ENCODE assay signal across 10 mouse cellular contexts in genomic region chr17:56664333-56664732, GRCm38 (mm10). TPM values are rescaled to one million over a fixed set of nuclear protein-coding genes. Genes with fewer than 3 reads are reported as not detected.
DNase-seq lines count a peak whose midpoint lies in the region; ATAC-seq and TF ChIP-seq lines count a peak whose summit lies in the region.
"Had no signal": no experiment of that assay in that cellular context is flagged by ENCODE, and none has a peak within 500 bp of the region (broad histone marks: within the 10 kb centered on the region; RNA-seq: fewer than 3 reads in every experiment).

No protein-coding gene starts in this region.

- H3K27ac ChIP-seq in kidney, embryonic 16.5 days (ENCODE audit: low read length): peak overlapping the region; percentile 61; the same call in 1 of the 2 replicates
- H3K27ac ChIP-seq in intestine, postnatal 0 days (ENCODE audit: low read depth, low read length): no peak overlapping the region
- no peak overlapping the region for H3K27ac ChIP-seq in neural tube, embryonic 15.5 days (replicated peaks)
- H3K27ac ChIP-seq in thymus, adult 2 months (ENCODE audit: control insufficient read depth, insufficient read depth, low read length): no peak overlapping the region
- H3K27ac ChIP-seq: heart, adult 2 months had no signal

- peaks cover 22% of the 10 kb centered on the region for H3K4me1 ChIP-seq in kidney, embryonic 16.5 days (ENCODE audit: insufficient read depth, low read length)
- H3K4me1 ChIP-seq in intestine, postnatal 0 days (replicated peaks; ENCODE audit: control insufficient read depth, insufficient read depth, low read length): 0 out of 2 replicates have a peak, but pooled peaks cover 6% of the 10 kb centered on the region
- peaks cover 6% of the 10 kb centered on the region for H3K4me1 ChIP-seq in neural tube, embryonic 15.5 days
- peaks cover 5% of the 10 kb centered on the region for H3K4me1 ChIP-seq in thymus, adult 2 months (replicated peaks; ENCODE audit: control insufficient read depth, insufficient read depth, low read length)

- TF ChIP-seq CTCF in intestine, postnatal 0 days (IDR thresholded peaks at IDR 0.05; ENCODE audit: low read depth): no peak
- no peak for TF ChIP-seq CTCF in thymus, adult 2 months (IDR thresholded peaks at IDR 0.05; ENCODE audit: borderline replicate concordance, control insufficient read depth, extremely low read depth, insufficient read depth, low read length, poor library complexity)

- TF ChIP-seq POLR2A in thymus, adult 2 months (IDR thresholded peaks at IDR 0.05; ENCODE audit: control insufficient read depth, extremely low read depth, insufficient read depth, low read length, poor library complexity): no peak

- H3K9me3 ChIP-seq in kidney, embryonic 16.5 days (ENCODE audit: low read length): no peaks in the 10 kb centered on the region
- H3K9me3 ChIP-seq in intestine, postnatal 0 days (ENCODE audit: control insufficient read depth): no peaks in the 10 kb centered on the region
- H3K9me3 ChIP-seq in neural tube, embryonic 15.5 days (replicated peaks): no peaks in the 10 kb centered on the region

- no peaks in the 10 kb centered on the region for H3K27me3 ChIP-seq in kidney, embryonic 16.5 days (ENCODE audit: insufficient read depth, low read length)
- no peaks in the 10 kb centered on the region for H3K27me3 ChIP-seq in intestine, postnatal 0 days (replicated peaks; ENCODE audit: control insufficient read depth, insufficient read depth, low read length)
- H3K27me3 ChIP-seq in neural tube, embryonic 15.5 days (replicated peaks): peaks cover 9% of the 10 kb centered on the region
- no peaks in the 10 kb centered on the region; the same call in 1 of the 2 replicates for H3K27me3 ChIP-seq in thymus, adult 2 months (ENCODE audit: control insufficient read depth, insufficient read depth, low read length)
- H3K27me3 ChIP-seq: Patski had no signal

- peak overlapping the region; percentile 55 for H3K9ac ChIP-seq in kidney, embryonic 16.5 days (replicated peaks; ENCODE audit: low read length)
- no peak overlapping the region for H3K9ac ChIP-seq in intestine, postnatal 0 days (ENCODE audit: low read depth, low read length)
- no peak overlapping the region for H3K9ac ChIP-seq in neural tube, embryonic 15.5 days (replicated peaks)

- peak overlapping the region; percentile 23 for H3K4me3 ChIP-seq in kidney, embryonic 16.5 days (ENCODE audit: low read length)
- no peak overlapping the region for H3K4me3 ChIP-seq in intestine, postnatal 0 days (ENCODE audit: low read depth, low read length)
- no peak overlapping the region for H3K4me3 ChIP-seq in neural tube, embryonic 15.5 days (replicated peaks)
- H3K4me3 ChIP-seq in thymus, adult 2 months (ENCODE audit: control insufficient read depth, insufficient read depth, low read length): no peak overlapping the region
- H3K4me3 ChIP-seq: heart, adult 2 months had no signal

- no peaks in the 10 kb centered on the region for H3K36me3 ChIP-seq in kidney, embryonic 16.5 days (ENCODE audit: insufficient read depth, low read length)
- H3K36me3 ChIP-seq in intestine, postnatal 0 days (ENCODE audit: control insufficient read depth, insufficient read depth): no peaks in the 10 kb centered on the region
- no peaks in the 10 kb centered on the region for H3K36me3 ChIP-seq in neural tube, embryonic 15.5 days
- no peaks in the 10 kb centered on the region for H3K36me3 ChIP-seq in thymus, adult 2 months (ENCODE audit: control insufficient read depth, insufficient read depth, low read length)

- peak overlapping the region; percentile 50 for H3K4me2 ChIP-seq in kidney, embryonic 16.5 days (replicated peaks; ENCODE audit: low read depth, low read length)
- peak overlapping the region; percentile 40 for H3K4me2 ChIP-seq in intestine, postnatal 0 days (replicated peaks; ENCODE audit: low read depth)
- H3K4me2 ChIP-seq in neural tube, embryonic 15.5 days: 0 out of 2 replicates have a peak overlapping the region, but pooled peaks have one; percentile 4

- ATAC-seq in kidney, embryonic 16.5 days (ENCODE audit: low FRiP score, low TSS enrichment): peak; percentile 70
- ATAC-seq in intestine, postnatal 0 days: peak; percentile 51
- no peak for ATAC-seq in neural tube, embryonic 15.5 days (ENCODE audit: low FRiP score)
- ATAC-seq: Patski had no signal

- 5% methylated on average over 10 of the region's 10 CpGs for WGBS in kidney, embryonic 16.5 days
- WGBS in intestine, postnatal 0 days: 7% methylated on average over 10 of the region's 10 CpGs
- 5% methylated on average over 10 of the region's 10 CpGs for WGBS in neural tube, embryonic 15.5 days
- 54% methylated on average over 10 of the region's 10 CpGs for WGBS in thymus, adult 2 months

- no peak for DNase-seq in kidney, postnatal 25 days
- DNase-seq in embryo, embryonic 10.5 days (ENCODE audit: low spot score): peak; percentile 82
- DNase-seq in thymus, adult 2 months: no peak
- no peak for DNase-seq in cerebellum, postnatal 14 days
- DNase-seq: cerebellum, adult 8-10 months; heart, adult 2 months had no signal

RNA-seq across cellular contexts. Expression of gene Ranbp3, which starts 8.8 kb away (rescaled TPM):
- polyA plus RNA-seq in kidney, embryonic 16.5 days (2015; fragmentation: Nextera tagmentation; extraction: Ambion mirVana): 106 and 107 TPM in 2 replicates
- polyA plus RNA-seq in intestine, postnatal 0 days (2015; fragmentation: Nextera tagmentation; extraction: Ambion mirVana): 28.8 and 32.0 TPM in 2 replicates
- 94.2 and 95.4 TPM in 2 replicates for polyA plus RNA-seq in neural tube, embryonic 15.5 days (2015; fragmentation: Nextera tagmentation; extraction: Ambion mirVana)
- 187 and 191 TPM in 2 replicates for polyA plus RNA-seq in thymus, adult 2 months (2012; rRNA removed)

RNA-seq across cellular contexts. Expression of gene Catsperd, which starts 36.4 kb away (rescaled TPM):
- 1.1 and 1.3 TPM in 2 replicates for polyA plus RNA-seq in kidney, embryonic 16.5 days (2015; fragmentation: Nextera tagmentation; extraction: Ambion mirVana)
- 0.65 and 0.68 TPM in 2 replicates for polyA plus RNA-seq in intestine, postnatal 0 days (2015; fragmentation: Nextera tagmentation; extraction: Ambion mirVana)
- polyA plus RNA-seq in neural tube, embryonic 15.5 days (2015; fragmentation: Nextera tagmentation; extraction: Ambion mirVana): 1.4 and 1.6 TPM in 2 replicates
- polyA plus RNA-seq in thymus, adult 2 months (2012; rRNA removed): 0.50 and 0.51 TPM in 2 replicates

RNA-seq across cellular contexts. Expression of gene Lonp1, which starts 37.6 kb away (rescaled TPM):
- polyA plus RNA-seq in kidney, embryonic 16.5 days (2015; fragmentation: Nextera tagmentation; extraction: Ambion mirVana): 66.1 and 66.4 TPM in 2 replicates
- polyA plus RNA-seq in intestine, postnatal 0 days (2015; fragmentation: Nextera tagmentation; extraction: Ambion mirVana): 23.2 and 25.5 TPM in 2 replicates
- polyA plus RNA-seq in neural tube, embryonic 15.5 days (2015; fragmentation: Nextera tagmentation; extraction: Ambion mirVana): 43.3 and 47.2 TPM in 2 replicates
- polyA plus RNA-seq in thymus, adult 2 months (2012; rRNA removed): 74.5 and 82.6 TPM in 2 replicates

RNA-seq across cellular contexts. Expression of gene Rpl36, which starts 51.1 kb away (rescaled TPM):
- polyA plus RNA-seq in kidney, embryonic 16.5 days (2015; fragmentation: Nextera tagmentation; extraction: Ambion mirVana): 1,616 and 1,628 TPM in 2 replicates
- 1,422 and 1,459 TPM in 2 replicates for polyA plus RNA-seq in intestine, postnatal 0 days (2015; fragmentation: Nextera tagmentation; extraction: Ambion mirVana)
- polyA plus RNA-seq in neural tube, embryonic 15.5 days (2015; fragmentation: Nextera tagmentation; extraction: Ambion mirVana): 1,028 and 1,172 TPM in 2 replicates
- 3,463 and 3,864 TPM in 2 replicates for polyA plus RNA-seq in thymus, adult 2 months (2012; rRNA removed)

RNA-seq across cellular contexts. Expression of gene Ndufa11, which starts 53.2 kb away (rescaled TPM):
- 479 and 501 TPM in 2 replicates for polyA plus RNA-seq in kidney, embryonic 16.5 days (2015; fragmentation: Nextera tagmentation; extraction: Ambion mirVana)
- 660 and 718 TPM in 2 replicates for polyA plus RNA-seq in intestine, postnatal 0 days (2015; fragmentation: Nextera tagmentation; extraction: Ambion mirVana)
- 639 and 709 TPM in 2 replicates for polyA plus RNA-seq in neural tube, embryonic 15.5 days (2015; fragmentation: Nextera tagmentation; extraction: Ambion mirVana)
- polyA plus RNA-seq in thymus, adult 2 months (2012; rRNA removed): 601 and 855 TPM in 2 replicates
